Mouse (Mus musculus): ENCODE data around the gene Selplg. TPM values are rescaled to one million over a fixed set of nuclear protein-coding genes. Genes with fewer than 3 reads are reported as not detected.
A peak's percentile ranks its signal among the peaks of the same experiment; 100 is the strongest.
"Not testable (repeated sequence)": the region's sequence is repeated elsewhere in the genome, so short reads cannot be mapped to it uniquely, and the experiment has no call there.

The Selplg gene
- total RNA-seq, 2 experiments from 2014 or later, result 29.3 to 32.2 TPM

- intact Hi-C loops (cut with DNase I), result no loop called here
- no peak for DNase-seq (ENCODE audit: low spot score in 2 of 2)
Observed at GRCm38 (mm10) chr5:113804395-113804966, 28.0 kb downstream of the Selplg start.

GRCm38 (mm10) chr5:113800280-113800679 is 32.2 kb downstream of the Selplg start, which contains the start of gene Tmem119:
Gene Tmem119, minus strand, starts transcription at chr5:113800516.
- intact Hi-C loops (cut with DNase I), result no loop called here
- no peak for DNase-seq (ENCODE audit: low spot score in 2 of 2)

GRCm38 (mm10) chr5:113799691-113800090 is 32.8 kb downstream of the Selplg start:
- no peak for DNase-seq (ENCODE audit: low spot score in 2 of 2)
- intact Hi-C loops (cut with DNase I), result no loop called here

GRCm38 (mm10) chr5:113798525-113798924 is 33.9 kb downstream of the Selplg start:
- intact Hi-C loops (cut with DNase I), result no loop called here

GRCm38 (mm10) chr5:113797149-113797882 is 35.1 kb downstream of the Selplg start:
- intact Hi-C loops (cut with DNase I), result no loop called here
- DNase-seq (ENCODE audit: low spot score in 2 of 2), result no peak

More at GRCm38 (mm10) chr5:113798525-113798924, 33.9 kb downstream of the Selplg start:
- no peak for DNase-seq (ENCODE audit: low spot score in 2 of 2)

GRCm38 (mm10) chr5:113796401-113797148 is 35.9 kb downstream of the Selplg start:
- DNase-seq (ENCODE audit: low spot score in 2 of 2), result no peak
- intact Hi-C loops (cut with DNase I), result no loop called here

- no peak for DNase-seq (ENCODE audit: low spot score in 2 of 2)
- intact Hi-C loops (cut with DNase I), result no loop called here
Observed at GRCm38 (mm10) chr5:113791197-113792095, 41.0 kb downstream of the Selplg start.

- intact Hi-C loops (cut with DNase I), result no loop called here
- no peak for DNase-seq (ENCODE audit: low spot score in 2 of 2)
Observed at GRCm38 (mm10) chr5:113790453-113791196, 41.8 kb downstream of the Selplg start.

GRCm38 (mm10) chr5:113789075-113789788 is 43.2 kb downstream of the Selplg start:
- intact Hi-C loops (cut with DNase I), result no loop called here
- DNase-seq (ENCODE audit: low spot score in 2 of 2), result no peak

GRCm38 (mm10) chr5:113788645-113789044 is 43.8 kb downstream of the Selplg start:
- no peak for DNase-seq (ENCODE audit: low spot score in 2 of 2)
- intact Hi-C loops (cut with DNase I), result no loop called here

- intact Hi-C loops (cut with DNase I), result no loop called here
- DNase-seq (ENCODE audit: low spot score in 2 of 2), result no peak
Observed at GRCm38 (mm10) chr5:113786985-113787384, 45.5 kb downstream of the Selplg start.

- intact Hi-C loops (cut with DNase I); DNase-seq (ENCODE audit: low spot score in 2 of 2): not testable (repeated sequence)
Observed at GRCm38 (mm10) chr5:113784104-113784503, 48.3 kb downstream of the Selplg start.

GRCm38 (mm10) chr5:113783581-113784001 is 48.9 kb downstream of the Selplg start:
- intact Hi-C loops (cut with DNase I), result no loop called here
- peak in 1 of 2 experiments; percentile 42 for DNase-seq (ENCODE audit: low spot score in 2 of 2)

GRCm38 (mm10) chr5:113782624-113783023 is 49.8 kb downstream of the Selplg start:
- no peak for DNase-seq (ENCODE audit: low spot score in 2 of 2)

GRCm38 (mm10) chr5:113781875-113782274 is 50.6 kb downstream of the Selplg start:
- intact Hi-C loops (cut with DNase I), result no loop called here
- no peak for DNase-seq (ENCODE audit: low spot score in 2 of 2)

More at GRCm38 (mm10) chr5:113782624-113783023, 49.8 kb downstream of the Selplg start:
- intact Hi-C loops (cut with DNase I), result no loop called here

GRCm38 (mm10) chr5:113781254-113781653 is 51.2 kb downstream of the Selplg start:
- no peak for DNase-seq (ENCODE audit: low spot score in 2 of 2)

GRCm38 (mm10) chr5:113780763-113781162 is 51.7 kb downstream of the Selplg start:
- intact Hi-C loops (cut with DNase I), result no loop called here
- DNase-seq (ENCODE audit: low spot score in 2 of 2), result no peak

More at GRCm38 (mm10) chr5:113781254-113781653, 51.2 kb downstream of the Selplg start:
- intact Hi-C loops (cut with DNase I), result no loop called here
